Mouse (Mus musculus) urinary bladder, postnatal 4 days (tissue): ENCODE data around the gene Tamm41.

Source experiments
- DNase-seq, 2 experiments: peaks; one replicate each; pipeline ENCODE4 v3.0.0; 2021 to 2022; ENCODE audit warnings: low spot score in 2 of 2

The Tamm41 gene

GRCm38 (mm10) chr6:115027485-115027992 is 10.1 kb downstream of the Tamm41 start:
- no peak for DNase-seq

GRCm38 (mm10) chr6:115022876-115023275 is 14.8 kb downstream of the Tamm41 start:
- DNase-seq, result no peak

- DNase-seq, result no peak
Observed at GRCm38 (mm10) chr6:115015461-115015860, 22.2 kb downstream of the Tamm41 start.

- no peak for DNase-seq
Observed at GRCm38 (mm10) chr6:115013574-115013973, 24.1 kb downstream of the Tamm41 start.

GRCm38 (mm10) chr6:115011792-115012191 is 25.9 kb downstream of the Tamm41 start:
- no peak for DNase-seq

- no peak for DNase-seq
Observed at GRCm38 (mm10) chr6:115010815-115011214, 26.9 kb downstream of the Tamm41 start.

GRCm38 (mm10) chr6:115010304-115010703 is 27.4 kb downstream of the Tamm41 start:
- DNase-seq, result no peak

GRCm38 (mm10) chr6:115007728-115008127 is 29.9 kb downstream of the Tamm41 start:
- DNase-seq, result peak; percentile 62 to 87

- no peak for DNase-seq
Observed at GRCm38 (mm10) chr6:115006948-115007347, 30.7 kb downstream of the Tamm41 start.

- DNase-seq, result no peak
Observed at GRCm38 (mm10) chr6:115006065-115006464, 31.6 kb downstream of the Tamm41 start.

GRCm38 (mm10) chr6:115005351-115005890 is 32.3 kb downstream of the Tamm41 start:
- DNase-seq, result no peak

- DNase-seq, result no peak
Observed at GRCm38 (mm10) chr6:115004636-115005035, 33.0 kb downstream of the Tamm41 start.

- DNase-seq, result no peak
Observed at GRCm38 (mm10) chr6:114998374-114999031, 39.2 kb downstream of the Tamm41 start.

- no peak for DNase-seq
Observed at GRCm38 (mm10) chr6:114997471-114997870, 40.2 kb downstream of the Tamm41 start.

GRCm38 (mm10) chr6:114996910-114997309 is 40.8 kb downstream of the Tamm41 start:
- no peak for DNase-seq

GRCm38 (mm10) chr6:114994079-114994478 is 43.6 kb downstream of the Tamm41 start:
- no peak for DNase-seq

- DNase-seq, result no peak
Observed at GRCm38 (mm10) chr6:114993659-114994058, 44.0 kb downstream of the Tamm41 start.

- DNase-seq, result no peak
Observed at GRCm38 (mm10) chr6:114991909-114992308, 45.8 kb downstream of the Tamm41 start.

GRCm38 (mm10) chr6:114988619-114988980 is 49.1 kb downstream of the Tamm41 start:
- peak in 1 of 2 experiments; percentile 30 for DNase-seq

- peak in 1 of 2 experiments; percentile 50 for DNase-seq
Observed at GRCm38 (mm10) chr6:114987966-114988618, 49.6 kb downstream of the Tamm41 start.

GRCm38 (mm10) chr6:114982671-114983070 is 55.0 kb downstream of the Tamm41 start:
- no peak for DNase-seq

GRCm38 (mm10) chr6:114979715-114980114 is 58.0 kb downstream of the Tamm41 start:
- DNase-seq, result no peak

GRCm38 (mm10) chr6:114976915-114977419 is 60.7 kb downstream of the Tamm41 start:
- no peak for DNase-seq
